Mouse (Mus musculus) small intestine, adult 2 months (tissue): Measurements from ENCODE around the gene Gm28308.

ENCODE experiments used
- CTCF ChIP-seq: fragments of 200-500 bp; IDR thresholded peaks from 2 replicates; pipeline ENCODE4 v1.5.1; 2012; ENCODE audit warnings: low read depth, mild to moderate bottlenecking, control low read depth, inconsistent platforms, low read length, moderate library complexity, mixed read lengths; ENCODE audit not compliant: insufficient replicate concordance, insufficient read length; ENCODE audit errors: extremely low read depth
- POLR2A ChIP-seq: fragments of 200-500 bp; IDR thresholded peaks from 2 replicates; pipeline ENCODE4 v1.6.1; 2012; ENCODE audit warnings: low read depth, mild to moderate bottlenecking, control low read depth, inconsistent platforms, low read length, moderate library complexity

DNA sequence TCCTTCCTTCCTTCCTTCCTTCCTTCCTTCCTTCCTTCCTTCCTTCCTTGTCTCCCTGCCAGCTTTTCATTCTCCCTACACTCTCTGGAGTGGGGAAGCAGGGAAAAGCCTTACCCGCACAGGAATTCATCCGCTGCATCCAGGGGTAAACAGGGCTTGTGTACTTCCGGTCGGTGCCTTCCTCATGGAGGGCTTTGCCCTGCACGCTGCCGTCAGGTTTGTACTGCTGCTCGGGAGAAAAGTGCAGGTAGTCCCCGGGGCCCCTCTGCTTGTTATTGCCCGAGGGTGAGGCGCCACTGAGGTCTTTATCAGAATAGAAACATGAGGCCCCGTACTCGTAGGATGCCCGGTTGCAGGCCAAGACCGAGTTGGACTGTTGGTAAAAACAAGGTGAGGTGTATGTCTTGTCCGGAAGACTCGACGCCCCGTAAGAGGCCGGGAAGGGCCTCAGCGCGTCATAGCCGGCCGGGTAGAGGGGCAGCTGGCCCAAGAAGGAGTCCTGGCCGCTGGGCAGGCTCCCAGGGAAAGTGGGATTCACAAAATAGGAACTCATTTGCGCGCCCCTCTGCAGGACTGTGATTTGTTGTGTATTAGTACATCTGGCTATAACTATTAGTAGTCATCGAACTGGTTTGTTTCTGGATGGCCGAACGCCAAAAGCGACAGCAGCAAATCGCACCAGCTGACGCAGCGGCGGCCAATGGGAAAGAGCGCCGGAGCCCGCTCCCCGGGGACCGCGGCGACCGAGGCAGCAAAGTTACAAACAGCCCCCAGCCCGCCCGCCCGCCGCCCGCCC lies 4.9 kb downstream of the Gm28308 start, which contains the start of gene Hoxa6:
- TF ChIP-seq CTCF (no peak), POLR2A (no peak)
